Mouse (Mus musculus) layer of hippocampus, postnatal 25 days (tissue): ENCODE measurements at regions not wholly inside any gene's neighbourhood (a gene's known extent, or its start where the extent isn't known, plus 50 kb on each side); places are given as distances from the start of the nearest gene placed in this dataset.
"Not testable (repeated sequence)": the region's sequence is repeated elsewhere in the genome, so short reads cannot be mapped to it uniquely, and the experiment has no call there.

Source experiments
- DNase-seq, 2 experiments: peaks; one replicate each; pipeline ENCODE4 v3.0.0; 2022; ENCODE audit warnings: mixed read lengths in 2 of 2, low spot score in 1 of 2; ENCODE audit errors: extremely low spot score in 1 of 2

DNA sequence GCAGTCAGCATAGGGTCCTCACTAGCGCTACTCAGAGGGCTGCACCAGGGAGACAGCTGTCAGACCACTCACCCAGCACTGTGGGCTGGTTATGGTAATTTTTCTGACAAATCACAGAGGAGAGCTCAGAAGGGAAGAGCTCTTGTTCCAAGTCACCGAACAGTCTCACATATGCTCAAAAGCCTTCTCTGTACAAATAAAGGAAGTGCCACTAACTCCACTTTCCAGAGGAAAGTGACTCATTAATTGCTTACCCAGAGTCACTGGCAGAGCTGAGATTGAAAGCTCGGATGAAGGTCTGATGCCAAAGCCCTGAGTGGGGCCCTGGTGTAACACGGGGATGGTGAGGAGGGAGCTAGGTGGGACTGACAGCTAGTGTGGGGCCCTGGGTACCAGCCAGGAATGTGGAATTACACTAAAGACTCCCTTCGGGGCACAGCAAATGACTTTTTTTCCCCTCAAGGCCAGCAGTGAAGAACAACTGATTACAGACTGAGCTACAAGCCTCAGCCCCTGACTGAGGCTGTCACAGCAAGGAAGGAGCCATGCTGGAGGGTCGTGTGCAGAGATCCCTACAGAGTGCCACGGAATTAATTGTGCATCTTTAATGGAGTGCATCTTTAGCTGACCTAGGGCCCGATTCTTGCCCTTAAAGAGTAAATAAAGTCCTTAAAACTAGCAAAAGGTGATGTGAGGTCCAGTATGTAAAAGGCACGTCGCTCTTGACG is 155.6 kb upstream of the Ubl3 start:
- DNase-seq, result no peak

DNA sequence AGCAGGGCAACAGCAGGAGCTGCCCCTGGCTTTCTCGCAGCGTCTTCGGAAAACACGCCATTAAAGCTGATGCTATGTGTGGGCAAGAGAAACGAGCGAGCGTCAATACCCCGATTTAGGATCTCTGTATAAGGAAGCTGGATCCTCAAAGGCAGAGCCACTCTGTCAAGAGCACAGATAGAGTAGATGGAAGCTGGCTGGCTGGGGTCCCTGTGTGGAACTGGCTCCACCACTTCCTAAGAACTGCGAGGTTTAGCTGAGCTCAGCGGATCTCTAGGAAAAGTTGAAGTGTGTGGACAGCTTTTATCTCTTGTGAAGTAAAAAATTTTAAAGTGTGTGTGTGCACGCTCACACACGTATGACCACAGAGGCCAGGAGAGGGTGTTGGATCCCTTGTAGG is 154.7 kb upstream of the Ubl3 start:
- DNase-seq, result no peak

DNA sequence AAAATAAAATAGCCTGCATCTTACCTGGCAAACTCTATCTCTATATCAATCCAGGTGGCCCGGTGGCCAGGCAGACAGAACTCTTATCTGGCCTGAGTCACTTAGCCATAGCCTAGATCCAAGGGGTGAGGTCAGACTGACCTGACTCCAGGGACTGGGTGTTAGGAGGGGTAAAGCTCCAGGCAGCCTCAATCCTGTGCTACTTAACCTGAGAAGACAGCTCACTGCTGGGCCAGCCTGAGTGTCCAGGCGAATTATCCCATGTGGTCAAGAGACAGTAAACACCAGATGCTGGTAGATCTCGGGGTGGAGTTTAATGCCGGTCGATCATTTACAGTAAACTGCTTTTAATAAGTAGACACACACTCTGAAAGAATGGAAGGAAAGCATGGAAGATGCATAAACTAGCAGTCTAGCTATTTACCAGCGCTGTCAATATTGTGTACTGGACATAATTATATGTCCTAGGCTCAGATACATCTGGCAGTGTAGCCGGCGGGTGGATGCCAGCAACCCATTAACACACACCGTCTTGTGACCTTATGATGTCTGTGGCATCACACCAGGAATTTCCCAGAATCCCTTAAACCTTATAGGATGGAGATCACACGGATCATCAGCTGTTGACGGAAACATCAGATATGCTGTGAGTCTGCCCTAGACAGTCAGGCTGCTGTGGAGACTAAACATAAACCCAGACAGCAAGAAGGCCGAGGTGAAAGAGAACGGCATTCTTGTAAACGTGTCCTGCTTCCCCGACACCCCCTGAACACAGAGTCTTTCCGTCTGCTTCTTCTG is 153.9 kb upstream of the Ubl3 start:
- no peak for DNase-seq

DNA sequence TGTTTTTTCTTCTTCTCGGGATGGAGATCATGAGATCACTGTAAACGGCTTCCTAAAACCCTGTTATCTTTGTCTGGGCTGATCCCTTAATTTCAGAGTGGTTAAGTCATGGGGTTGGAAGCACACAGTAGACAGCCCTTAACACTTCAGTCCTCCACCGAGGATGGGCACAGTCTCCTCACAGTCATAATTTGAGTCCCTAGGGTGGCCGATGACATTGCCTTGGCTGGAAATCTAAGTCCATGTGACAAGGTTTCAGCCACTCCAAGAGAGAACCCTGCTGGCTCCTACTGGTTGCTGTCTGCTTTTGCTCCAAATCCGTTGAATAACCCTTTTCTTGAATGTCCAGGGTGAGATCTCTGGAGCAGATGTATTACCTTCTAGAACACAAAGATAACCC is 152.2 kb upstream of the Ubl3 start:
- DNase-seq, result no peak

DNA sequence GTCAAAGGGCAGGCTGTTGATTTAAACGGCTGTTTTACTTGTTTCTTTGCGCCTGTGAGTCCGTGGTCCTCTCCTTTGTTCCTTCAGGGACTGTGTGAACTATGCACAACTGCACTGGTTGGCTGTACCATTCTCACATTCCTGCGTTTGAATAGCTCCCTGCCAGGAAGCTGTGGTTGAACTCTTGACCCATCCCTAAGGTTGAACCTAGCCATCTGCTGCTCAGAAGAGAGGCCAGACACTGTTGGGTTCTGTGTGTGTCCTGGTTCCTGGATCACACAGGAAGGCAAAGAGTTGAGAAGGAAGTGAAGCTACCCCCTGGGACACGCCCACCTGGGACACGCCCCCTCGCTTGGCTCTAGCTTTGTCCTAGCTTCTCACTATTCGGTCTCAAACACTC is 149.3 kb upstream of the Ubl3 start:
- no peak for DNase-seq

DNA sequence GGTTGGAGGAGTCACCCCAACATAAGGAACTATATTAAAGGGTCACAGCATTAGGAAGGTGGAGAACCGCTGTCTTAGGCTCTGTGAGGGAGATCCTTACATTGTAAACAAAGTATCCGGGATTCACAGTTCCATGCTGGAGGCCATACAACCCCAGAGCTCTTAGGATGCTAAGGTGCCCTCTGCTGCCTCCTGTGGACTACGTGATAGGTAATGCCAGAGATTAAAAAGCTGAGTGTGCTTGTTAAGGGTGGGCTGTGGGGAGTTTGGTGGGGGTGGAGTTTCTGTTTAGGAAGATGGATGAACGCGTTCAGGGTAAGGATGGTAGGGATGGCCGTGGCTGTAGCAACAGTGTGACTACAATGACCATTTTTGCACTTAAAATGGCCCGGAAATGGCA is 148.4 kb upstream of the Ubl3 start:
- DNase-seq, result no peak

DNA sequence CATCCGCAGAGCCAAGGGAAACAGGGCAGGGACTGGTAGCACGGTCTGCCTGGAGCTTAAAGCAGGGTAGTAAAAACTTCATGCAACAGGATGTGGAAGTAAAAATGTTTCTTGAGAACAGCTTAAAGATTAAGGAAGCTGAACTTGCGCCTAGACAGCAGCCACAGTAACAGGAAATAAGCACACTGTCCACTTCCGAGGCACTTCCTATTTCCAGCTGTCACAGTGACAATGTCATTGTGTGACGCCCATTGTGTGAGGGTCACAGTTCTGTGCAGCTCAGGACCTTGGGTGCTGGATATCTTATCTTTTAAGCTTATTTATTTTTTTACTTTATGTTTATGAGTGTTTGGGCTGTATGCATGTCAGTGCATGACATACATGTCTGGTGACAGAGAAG is 147.7 kb upstream of the Ubl3 start:
- DNase-seq, result no peak

DNA sequence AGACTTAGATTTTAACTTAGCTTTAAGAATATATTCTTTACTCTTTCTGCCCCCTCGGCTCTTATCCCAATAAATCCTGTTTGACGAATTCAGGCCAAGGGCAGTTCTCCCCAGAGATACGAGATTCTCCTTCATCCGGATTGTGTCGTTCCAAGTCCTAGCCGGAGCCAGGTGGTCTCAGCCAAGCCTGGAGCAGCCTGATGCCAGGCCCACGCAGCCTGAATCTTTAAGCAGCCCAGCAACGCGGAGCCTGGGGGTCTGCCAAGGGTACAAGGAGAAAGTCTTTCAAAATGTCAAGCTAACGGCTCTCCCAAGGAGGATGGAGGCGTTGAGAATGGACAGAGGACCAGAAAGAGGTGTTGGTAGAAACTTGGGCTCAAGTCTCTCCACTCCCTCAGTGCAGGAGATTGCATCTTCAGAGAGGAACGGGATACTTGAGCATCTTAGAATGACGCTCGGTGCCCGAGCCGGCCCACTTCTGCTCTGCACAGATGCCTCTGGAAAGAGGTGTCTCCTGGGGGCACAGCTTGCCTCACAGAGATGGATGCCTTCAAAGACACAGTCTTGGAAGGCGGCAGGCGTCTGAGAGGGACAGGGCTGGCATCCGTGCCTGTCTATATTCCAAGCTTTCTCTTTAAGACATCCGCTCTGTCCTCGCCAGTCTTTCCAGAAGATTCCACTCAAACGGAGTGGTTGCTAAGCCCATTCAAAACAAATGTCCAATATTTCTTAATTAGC is 145.2 kb upstream of the Ubl3 start:
- no peak for DNase-seq

DNA sequence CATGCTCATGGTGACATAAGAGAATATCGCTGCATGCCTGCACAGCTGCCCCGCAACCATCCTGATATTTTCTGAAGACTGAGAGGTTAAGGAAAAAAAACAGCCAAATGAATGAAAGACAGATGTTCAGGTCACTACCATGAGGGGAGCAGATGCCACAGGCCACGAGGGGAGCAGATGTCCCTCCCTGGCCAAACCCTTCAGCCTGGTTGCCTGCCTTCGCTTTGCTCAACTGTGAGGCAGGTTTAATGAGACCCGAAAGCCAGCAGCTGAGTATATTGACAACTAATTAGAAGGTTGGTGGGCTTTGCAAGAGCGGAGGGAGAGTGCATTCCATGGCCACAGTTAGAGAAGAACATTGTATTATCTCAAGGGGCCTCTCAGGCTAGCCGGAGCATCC is 141.8 kb upstream of the Ubl3 start:
- no peak for DNase-seq

DNA sequence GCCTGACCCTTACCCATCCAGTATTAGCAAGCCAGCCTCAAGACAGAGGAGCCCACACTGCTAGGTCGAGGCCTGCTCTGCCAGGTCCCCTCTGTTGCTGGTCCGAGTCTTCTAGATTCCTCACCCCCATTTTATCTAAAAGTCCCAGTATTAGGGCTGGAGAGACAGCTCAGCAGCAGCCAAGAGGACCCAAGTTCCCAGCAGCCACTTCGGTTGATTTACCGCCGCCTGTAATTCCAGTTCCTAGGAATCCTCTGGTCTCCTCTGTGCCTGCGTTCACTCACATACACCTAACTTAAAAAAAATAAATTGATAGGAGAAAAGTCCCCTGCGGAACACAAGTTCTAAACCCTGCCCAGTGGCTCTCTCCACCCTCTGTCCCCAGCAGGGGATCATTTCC is 138.9 kb upstream of the Ubl3 start:
- DNase-seq, result no peak

DNA sequence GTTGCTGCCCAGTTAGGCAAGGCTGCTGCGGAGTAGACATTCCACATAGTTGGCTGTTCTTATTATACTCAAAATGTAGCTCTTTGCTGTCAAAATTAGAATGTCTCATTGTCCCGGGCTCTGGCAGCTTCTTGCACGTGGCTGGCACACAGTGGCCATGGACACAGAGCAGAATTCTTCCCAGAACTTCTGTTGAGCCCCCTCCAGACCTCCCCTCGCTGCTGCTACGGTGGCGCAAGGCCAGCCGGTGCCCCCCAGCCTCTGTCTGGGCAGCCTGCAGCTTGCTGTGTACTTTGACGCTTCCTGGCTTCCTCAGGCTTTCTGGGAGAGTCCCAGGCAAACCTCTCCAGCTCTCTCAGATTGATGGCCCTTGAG is 138.2 kb upstream of the Ubl3 start:
- DNase-seq, result no peak

DNA sequence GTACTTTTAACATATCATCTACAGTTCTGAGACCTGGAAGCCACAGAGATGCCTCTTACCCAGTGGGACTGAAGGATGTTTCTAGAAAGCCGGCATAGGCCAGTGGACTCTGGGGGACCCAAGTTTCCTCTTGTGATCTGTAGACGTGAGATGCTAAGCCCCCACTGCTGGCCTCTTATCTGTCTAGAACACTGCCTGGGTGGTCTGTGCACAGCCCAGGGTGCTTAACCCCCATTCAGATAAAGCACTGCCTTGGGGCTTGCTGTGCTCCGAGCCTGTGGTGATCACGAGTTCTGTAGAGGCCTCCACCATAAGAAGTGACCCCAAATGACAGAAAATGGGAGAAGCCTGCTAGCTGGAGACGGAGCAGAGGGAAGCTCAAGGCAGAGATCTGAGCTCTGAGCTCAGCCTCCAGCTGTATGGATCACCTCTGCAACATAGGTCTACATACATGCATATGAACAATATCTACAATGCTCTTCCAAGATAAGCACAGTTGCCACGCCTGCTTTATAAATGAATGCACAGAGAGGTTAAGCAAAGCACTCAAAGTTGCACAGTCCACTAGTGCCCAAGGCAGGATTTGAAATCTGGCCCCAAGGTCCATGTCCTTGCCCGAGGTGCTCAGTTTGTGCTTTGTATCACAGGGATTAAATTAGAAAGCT is 137.7 kb upstream of the Ubl3 start:
- no peak for DNase-seq

DNA sequence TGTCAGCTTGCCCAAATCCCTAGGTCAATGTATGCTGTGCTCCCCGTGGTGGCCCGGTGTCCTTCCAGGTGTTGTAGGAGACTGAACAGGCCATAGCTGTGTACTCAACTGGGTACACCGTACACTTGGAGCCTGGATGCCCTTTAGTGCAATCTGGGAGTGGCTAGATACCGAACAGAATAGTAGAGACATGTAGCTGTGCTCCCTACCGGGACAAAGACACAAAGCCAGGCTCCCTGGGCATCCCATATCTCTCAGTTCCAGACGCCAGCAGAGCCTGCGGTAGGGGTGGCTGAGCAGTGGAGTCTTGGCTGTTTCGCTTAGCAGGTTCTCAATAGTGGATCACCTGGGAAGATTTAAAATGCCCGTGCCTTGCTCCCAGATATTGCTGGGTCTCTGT is 136.7 kb upstream of the Ubl3 start:
- DNase-seq, result no peak

DNA sequence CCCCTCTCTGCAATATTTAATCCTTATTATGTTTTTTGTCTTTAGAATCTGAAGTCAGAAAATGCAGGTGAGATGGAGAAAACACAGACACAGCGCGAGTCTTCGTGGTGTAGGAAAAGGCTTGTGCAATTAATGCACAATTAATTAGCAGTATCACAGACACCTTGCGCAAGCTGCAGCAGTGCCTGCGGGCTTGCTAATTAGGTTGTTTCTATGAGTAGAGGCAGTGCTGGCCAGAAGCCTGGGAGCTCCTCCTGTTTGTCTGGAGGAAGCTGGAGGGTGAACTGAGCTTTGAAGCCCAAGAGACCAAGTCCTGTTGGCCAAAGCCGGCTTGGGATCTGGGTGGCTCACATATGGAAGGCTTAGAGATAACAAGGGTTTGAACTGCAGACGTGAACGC is 135.9 kb upstream of the Ubl3 start:
- no peak for DNase-seq

DNA sequence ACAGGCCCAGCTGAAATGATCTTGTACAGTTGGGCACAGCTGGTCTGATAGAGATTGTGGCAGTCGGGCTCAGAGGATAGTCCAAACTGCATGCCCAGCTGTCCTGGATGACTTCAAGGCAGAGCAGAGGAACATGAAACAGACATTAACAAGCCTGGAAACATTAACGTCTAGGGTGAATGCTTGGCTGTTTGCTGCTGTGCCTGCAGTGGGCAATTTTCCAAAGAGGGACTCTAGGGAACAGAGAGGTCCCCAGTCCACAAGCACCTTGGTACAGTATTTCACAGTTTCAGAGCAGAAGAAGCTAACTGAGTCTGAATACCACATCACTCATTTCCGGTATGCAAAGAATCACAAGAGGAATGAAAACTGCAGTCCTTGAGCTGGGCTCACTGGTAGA is 135.2 kb upstream of the Ubl3 start:
- no peak for DNase-seq

DNA sequence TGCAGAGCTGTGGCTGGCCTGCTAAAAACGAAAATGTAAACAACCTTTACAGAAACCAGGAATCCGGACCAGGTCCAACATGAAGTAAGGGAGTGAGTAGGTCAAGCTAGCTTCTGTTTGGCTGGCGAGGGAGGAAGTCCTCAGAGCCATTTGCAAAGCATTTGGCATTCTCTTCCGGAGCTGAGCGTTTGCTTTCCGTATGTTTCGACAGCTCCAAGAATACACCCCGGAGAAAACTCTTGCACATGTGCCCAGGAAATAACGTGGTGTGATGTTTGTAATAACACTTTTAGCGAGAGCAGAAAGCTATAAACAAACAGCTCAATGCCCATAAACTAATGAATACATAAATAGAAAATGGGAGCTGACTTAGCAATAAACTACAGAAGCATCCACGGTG is 131.6 kb upstream of the Ubl3 start:
- DNase-seq, result no peak

DNA sequence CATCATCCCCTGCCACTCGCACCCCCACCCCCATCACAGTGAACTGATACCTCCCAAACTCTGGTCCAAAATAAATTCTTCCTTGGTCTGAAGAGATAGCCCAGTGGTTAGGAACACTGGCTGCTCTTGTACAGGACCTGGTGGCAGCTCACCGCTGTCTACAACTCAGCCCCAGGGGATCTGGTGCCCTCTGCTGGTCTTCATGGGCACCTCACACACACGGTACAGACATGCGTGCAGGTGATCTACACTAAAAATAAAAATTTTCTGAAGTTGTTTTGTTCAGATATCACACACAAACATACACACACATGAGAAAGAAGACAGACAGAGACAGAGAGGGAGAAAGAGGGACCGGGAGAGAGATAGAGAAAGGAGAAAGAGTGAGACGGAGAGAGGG is 130.0 kb upstream of the Ubl3 start:
- no peak for DNase-seq

DNA sequence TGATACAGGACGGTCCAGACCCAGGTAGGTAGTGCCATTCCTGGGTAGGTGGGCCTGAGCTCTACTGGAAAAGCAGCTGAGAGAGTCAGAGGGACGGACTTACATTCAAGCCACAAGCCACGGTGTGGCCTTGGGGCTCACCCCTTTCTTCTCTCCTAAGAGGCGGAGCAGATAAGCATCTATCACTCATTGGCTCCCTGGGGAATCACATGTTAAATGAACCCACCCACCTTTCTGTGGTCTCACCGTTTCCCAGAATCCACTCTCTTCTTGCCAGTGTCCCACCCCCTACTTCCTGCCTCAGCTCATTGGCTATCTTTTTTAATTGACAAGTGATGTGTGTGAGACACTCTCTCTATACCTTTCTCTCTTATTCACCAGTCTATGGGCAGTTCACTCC is 127.8 kb upstream of the Ubl3 start:
- DNase-seq, result no peak

DNA sequence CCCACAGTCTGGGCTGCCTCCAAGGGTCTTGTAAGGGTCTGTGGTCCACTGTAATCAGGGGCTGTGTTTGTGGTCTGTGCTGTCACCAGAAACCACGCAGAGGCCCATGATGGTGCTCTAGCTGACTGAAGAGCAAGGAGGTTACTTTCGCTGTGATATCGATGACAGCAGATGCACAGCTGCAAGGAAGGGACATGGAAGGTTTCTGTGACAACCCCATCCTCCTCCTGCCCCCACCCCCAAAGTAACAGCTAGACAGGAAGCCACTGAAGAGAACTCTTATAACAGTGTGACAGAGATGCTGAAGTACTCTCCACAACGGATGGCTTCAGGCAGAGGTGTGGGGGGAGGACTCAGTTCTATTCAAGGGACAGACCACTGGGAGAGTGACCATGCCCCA is 127.0 kb upstream of the Ubl3 start:
- no peak for DNase-seq

DNA sequence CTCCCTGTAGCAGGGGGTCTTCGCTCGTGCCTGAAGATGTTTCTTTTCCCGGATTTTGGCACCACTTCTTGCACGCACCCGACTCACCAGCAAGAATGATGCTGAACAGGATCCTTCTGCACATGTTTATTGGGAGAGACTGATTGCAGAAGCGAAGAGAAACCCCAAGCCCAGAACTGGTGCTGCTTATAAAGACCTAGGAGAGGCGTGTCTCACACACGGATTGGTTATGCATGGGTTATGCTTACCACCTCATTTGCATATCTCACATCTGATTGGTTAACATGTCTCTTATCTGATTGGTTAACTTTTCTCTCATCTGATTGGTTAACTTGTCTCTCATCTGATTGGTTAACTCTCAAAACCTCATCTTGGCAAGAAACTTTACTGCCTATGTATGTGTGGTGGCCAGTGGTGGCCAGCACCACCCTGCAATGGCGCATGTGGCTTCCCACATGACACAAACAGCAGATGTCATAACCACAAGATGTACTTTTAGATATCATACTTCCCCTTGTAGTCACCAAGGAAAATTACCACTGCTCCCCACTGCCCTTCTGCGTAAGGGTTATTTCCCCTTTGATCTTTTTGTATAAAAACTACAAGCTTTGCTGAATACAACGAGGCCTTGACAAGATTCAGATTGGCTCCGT is 125.8 kb upstream of the Ubl3 start:
- not testable (repeated sequence) for DNase-seq

DNA sequence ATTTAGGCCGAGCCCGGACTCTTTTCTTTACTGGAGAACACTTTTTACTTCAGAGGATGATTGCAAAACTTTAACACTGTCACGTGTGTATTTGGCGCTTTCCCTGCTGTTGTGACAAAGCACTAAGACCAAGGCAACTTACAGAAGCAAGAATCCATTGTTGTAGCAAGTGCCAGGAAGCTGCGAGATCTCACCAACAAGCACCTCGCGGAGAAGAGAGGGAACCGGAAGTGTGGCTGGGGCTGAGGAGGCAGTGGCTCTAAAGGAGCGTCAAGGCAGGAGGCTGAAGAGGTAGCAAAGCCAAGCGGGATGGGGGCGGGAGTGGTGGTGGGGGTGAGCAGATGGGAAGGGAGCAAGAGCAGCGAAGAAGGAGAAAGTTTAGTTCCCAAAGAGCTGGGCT is 121.7 kb upstream of the Ubl3 start:
- DNase-seq, result no peak
